Mouse (Mus musculus): ENCODE data around the gene H2-T22. TPM values are rescaled to one million over a fixed set of nuclear protein-coding genes. Genes with fewer than 3 reads are reported as not detected.
"Not testable (repeated sequence)": the region's sequence is repeated elsewhere in the genome, so short reads cannot be mapped to it uniquely, and the experiment has no call there.

Gene H2-T22
- polyA plus RNA-seq, 1 experiment from 2014 or later = 18.8 TPM

GRCm38 (mm10) chr17:36025197-36025596 is 17.4 kb downstream of the H2-T22 start:
- Histone ChIP-seq H3K9ac (no peak overlapping the region), H3K27ac (no peak overlapping the region), H3K4me2 (replicated peaks) (no peak overlapping the region), H3K36me3 (no peaks in the 10 kb centered on the region), H3K4me1 (peaks cover 5% of the 10 kb centered on the region; the same call in 1 of the 2 replicates), H3K4me3 (no peak overlapping the region), H3K9me3 (no peaks in the 10 kb centered on the region), H3K27me3 (no peaks in the 10 kb centered on the region)
- no peak for ATAC-seq (ENCODE audit: low FRiP score, low read depth)
- WGBS = 81% methylated on average over 5 of the region's 5 CpGs

- Histone ChIP-seq H3K9ac (no peak overlapping the region), H3K27me3 (no peaks in the 10 kb centered on the region), H3K36me3 (no peaks in the 10 kb centered on the region), H3K4me2 (replicated peaks) (no peak overlapping the region), H3K4me1 (peaks cover 5% of the 10 kb centered on the region; the same call in 1 of the 2 replicates), H3K4me3 (no peak overlapping the region), H3K27ac (no peak overlapping the region), H3K9me3 (no peaks in the 10 kb centered on the region)
- 63% methylated on average over 9 of the region's 9 CpGs for whole genome bisulfite sequencing
- ATAC-seq (ENCODE audit: low FRiP score, low read depth) = no peak
These were observed 18.6 kb downstream of the H2-T22 start for GRCm38 (mm10) chr17:36023710-36024654.

DNA sequence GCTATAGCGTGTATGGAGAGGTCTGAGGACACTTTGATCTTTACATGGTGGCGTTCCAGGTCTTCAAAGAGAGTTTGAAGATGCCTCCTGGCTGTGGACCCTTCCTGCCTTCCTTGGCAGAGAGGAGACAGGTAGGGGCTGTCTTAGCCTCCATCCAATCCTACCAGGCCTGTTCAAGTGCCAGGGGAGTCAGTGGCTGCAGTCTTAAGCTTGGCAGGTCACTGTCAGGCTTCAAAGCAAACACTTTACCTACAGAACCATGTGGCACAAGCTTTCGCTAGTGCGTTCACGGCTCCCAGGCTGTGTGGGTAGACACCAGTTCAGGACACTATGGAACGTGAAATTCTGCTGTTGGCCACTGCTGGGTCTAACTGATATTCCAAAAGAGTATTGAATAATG is 19.6 kb downstream of the H2-T22 start:
- WGBS = 89% methylated on average over 6 of the region's 6 CpGs
- Histone ChIP-seq H3K9me3 (no peaks in the 10 kb centered on the region), H3K27ac (no peak overlapping the region)

GRCm38 (mm10) chr17:36022098-36022497 is 20.4 kb downstream of the H2-T22 start:
- ATAC-seq (ENCODE audit: low FRiP score, low read depth) = no peak
- peaks cover 5% of the 10 kb centered on the region; the same call in 1 of the 2 replicates for H3K4me1 ChIP-seq
- no peaks in the 10 kb centered on the region for H3K27me3 ChIP-seq
- H3K9me3 ChIP-seq = no peaks in the 10 kb centered on the region
- H3K36me3 ChIP-seq = no peaks in the 10 kb centered on the region
- H3K4me2 ChIP-seq (replicated peaks) = no peak overlapping the region
- no peak overlapping the region for H3K4me3 ChIP-seq
- WGBS = 90% methylated on average over 9 of the region's 9 CpGs
- H3K27ac ChIP-seq = no peak overlapping the region
- no peak overlapping the region for H3K9ac ChIP-seq

More for the DNA sequence above, 19.6 kb downstream of the H2-T22 start:
- Histone ChIP-seq H3K9ac (no peak overlapping the region), H3K4me1 (peaks cover 5% of the 10 kb centered on the region; the same call in 1 of the 2 replicates), H3K36me3 (no peaks in the 10 kb centered on the region), H3K4me3 (no peak overlapping the region), H3K4me2 (replicated peaks) (no peak overlapping the region), H3K27me3 (no peaks in the 10 kb centered on the region)
- ATAC-seq (ENCODE audit: low FRiP score, low read depth) = no peak

DNA sequence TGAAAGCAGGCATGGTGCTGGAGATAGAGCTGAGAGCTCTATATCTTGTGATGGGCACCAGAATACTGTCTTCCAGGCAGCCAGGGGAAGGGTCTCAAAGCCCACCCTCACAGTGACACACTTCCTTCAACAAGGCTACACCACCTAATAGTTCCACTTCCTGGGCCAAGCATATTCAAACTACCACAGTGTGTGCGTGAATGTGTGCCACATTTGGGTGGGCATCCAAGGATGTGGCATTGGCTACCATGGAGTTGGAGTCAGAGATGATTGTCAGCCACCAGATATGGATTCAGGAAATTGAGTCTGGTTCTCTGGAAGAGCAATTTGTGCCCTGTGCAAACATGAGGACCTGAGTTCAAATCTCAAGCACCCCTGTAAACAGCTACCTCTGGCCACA is 21.2 kb downstream of the H2-T22 start:
- no peak overlapping the region for H3K9ac ChIP-seq
- H3K9me3 ChIP-seq = no peaks in the 10 kb centered on the region
- peaks cover 5% of the 10 kb centered on the region; the same call in 1 of the 2 replicates for H3K4me1 ChIP-seq
- no peaks in the 10 kb centered on the region for H3K27me3 ChIP-seq
- no peak overlapping the region for H3K4me3 ChIP-seq
- H3K36me3 ChIP-seq = no peaks in the 10 kb centered on the region
- peak overlapping the region; percentile 36; the same call in 1 of the 2 replicates for H3K4me2 ChIP-seq (replicated peaks)
- 94% methylated on average over 1 of the region's 1 CpGs for WGBS
- H3K27ac ChIP-seq = no peak overlapping the region
- ATAC-seq (ENCODE audit: low FRiP score, low read depth) = no peak

DNA sequence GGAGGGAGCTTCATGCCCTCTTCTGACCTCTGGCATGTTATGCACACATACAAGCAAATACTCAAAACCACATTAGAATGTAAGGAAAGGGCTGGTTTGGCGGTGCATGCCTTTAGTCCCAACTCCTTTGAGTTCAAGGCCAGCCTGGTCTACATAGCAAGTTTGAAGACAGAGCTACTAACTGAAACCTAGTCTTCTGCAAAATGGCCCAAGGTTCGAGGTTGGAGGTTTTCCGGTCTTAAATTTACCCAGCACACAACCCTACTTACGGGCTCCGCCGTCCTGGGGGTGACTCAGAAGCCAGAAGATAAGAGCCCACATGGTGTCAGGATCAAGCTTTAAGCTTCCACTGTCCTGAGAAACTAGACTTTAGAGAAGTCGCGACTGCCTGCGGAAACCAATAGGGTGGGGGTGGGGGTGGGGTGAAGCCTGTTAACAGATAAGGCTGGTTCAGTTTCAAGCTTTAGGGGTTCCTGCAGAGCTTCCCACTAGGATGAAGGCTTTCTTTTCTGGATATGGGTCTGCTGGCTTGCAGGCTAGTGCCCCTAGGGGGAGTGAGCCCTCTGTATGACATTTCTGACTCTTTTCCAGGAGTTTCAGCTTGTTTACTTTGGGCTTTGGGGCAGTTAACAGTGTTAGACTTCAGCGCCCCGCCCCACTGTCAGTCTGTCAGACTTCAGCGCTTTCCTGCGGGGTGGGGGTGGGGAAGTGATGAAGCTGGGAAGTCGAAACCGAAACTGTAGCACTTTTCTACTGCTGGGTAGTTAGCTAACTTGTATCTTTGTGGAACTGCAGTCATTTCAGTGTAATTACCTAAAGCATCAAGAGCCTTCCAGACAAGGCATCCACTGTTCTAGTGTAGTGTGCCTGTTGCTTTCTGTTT is 22.1 kb downstream of the H2-T22 start, which contains the start of gene H2-T24:
H2-T24 (minus strand) TSS at position 370 of the 883 bp plus-strand sequence.
- ATAC-seq (ENCODE audit: low FRiP score, low read depth) = peak; percentile 40; the same call in 1 of the 2 replicates
- Histone ChIP-seq H3K9ac (no peak within 1 kb of the TSS), H3K4me2 (replicated peaks) (peak within 1 kb of the TSS; percentile 36; the same call in 1 of the 2 replicates), H3K4me3 (no peak within 1 kb of the TSS), H3K9me3 (no peaks in the 10 kb centered on the region), H3K27ac (no peak within 1 kb of the TSS; the same call in 1 of the 2 replicates), H3K27me3 (no peaks in the 10 kb centered on the region), H3K4me1 (peaks cover 5% of the 10 kb centered on the region; the same call in 1 of the 2 replicates), H3K36me3 (0 out of 2 replicates have a peak, but pooled peaks cover 5% of the 10 kb centered on the region)
- WGBS = 42% methylated on average over 15 of the region's 15 CpGs

GRCm38 (mm10) chr17:36019519-36019918 is 23.0 kb downstream of the H2-T22 start:
- Histone ChIP-seq H3K4me1 (peaks cover 5% of the 10 kb centered on the region; the same call in 1 of the 2 replicates), H3K4me2 (replicated peaks) (no peak overlapping the region), H3K9ac (no peak overlapping the region), H3K27ac (no peak overlapping the region), H3K36me3 (peaks cover 14% of the 10 kb centered on the region), H3K4me3 (no peak overlapping the region), H3K27me3 (no peaks in the 10 kb centered on the region), H3K9me3 (no peaks in the 10 kb centered on the region)
- 74% methylated on average over 3 of the region's 3 CpGs for WGBS
- ATAC-seq (ENCODE audit: low FRiP score, low read depth) = no peak

DNA sequence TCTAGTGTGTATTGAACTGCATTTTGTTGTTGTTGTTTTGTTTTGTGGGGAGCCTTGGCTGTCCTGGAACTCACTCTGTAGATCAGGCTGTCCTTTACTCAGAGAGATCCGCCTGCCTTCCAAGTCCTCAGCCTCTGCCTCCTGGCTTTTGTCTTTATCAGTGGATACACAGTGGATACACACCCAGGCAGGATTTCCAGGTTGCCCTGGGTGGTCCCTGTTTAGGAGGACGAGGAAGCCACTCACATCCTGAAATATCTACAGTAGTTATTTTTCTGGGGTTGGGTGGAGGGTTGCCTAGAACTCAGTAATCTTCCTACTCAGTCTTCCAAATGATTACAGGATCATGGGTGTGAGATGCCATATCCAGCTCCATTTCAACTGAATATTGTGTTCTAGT is 23.6 kb downstream of the H2-T22 start:
- 75% methylated on average over 2 of the region's 2 CpGs for WGBS
- Histone ChIP-seq H3K4me1 (peaks cover 5% of the 10 kb centered on the region; the same call in 1 of the 2 replicates), H3K27me3 (no peaks in the 10 kb centered on the region), H3K9me3 (no peaks in the 10 kb centered on the region), H3K36me3 (peaks cover 19% of the 10 kb centered on the region), H3K9ac (no peak overlapping the region), H3K4me2 (replicated peaks) (no peak overlapping the region), H3K27ac (no peak overlapping the region), H3K4me3 (no peak overlapping the region)
- no peak for ATAC-seq (ENCODE audit: low FRiP score, low read depth)

GRCm38 (mm10) chr17:36017046-36017445 is 25.5 kb downstream of the H2-T22 start:
- no peaks in the 10 kb centered on the region for H3K27me3 ChIP-seq
- peaks cover 19% of the 10 kb centered on the region for H3K36me3 ChIP-seq
- H3K27ac ChIP-seq = no peak overlapping the region
- no peak overlapping the region for H3K9ac ChIP-seq
- no peak for ATAC-seq (ENCODE audit: low FRiP score, low read depth)
- peaks cover 5% of the 10 kb centered on the region; the same call in 1 of the 2 replicates for H3K4me1 ChIP-seq
- H3K9me3 ChIP-seq = no peaks in the 10 kb centered on the region
- no peak overlapping the region for H3K4me2 ChIP-seq (replicated peaks)
- H3K4me3 ChIP-seq = no peak overlapping the region
- WGBS = 86% methylated on average over 5 of the region's 5 CpGs

- Histone ChIP-seq H3K27me3 (no peaks in the 10 kb centered on the region), H3K4me3 (no peak overlapping the region), H3K4me2 (replicated peaks) (no peak overlapping the region), H3K27ac (no peak overlapping the region), H3K9me3 (no peaks in the 10 kb centered on the region), H3K4me1 (no peaks in the 10 kb centered on the region), H3K9ac (no peak overlapping the region), H3K36me3 (peaks cover 19% of the 10 kb centered on the region)
- no peak for ATAC-seq (ENCODE audit: low FRiP score, low read depth)
- 96% methylated on average over 5 of the region's 5 CpGs for WGBS
These were observed 27.6 kb downstream of the H2-T22 start for GRCm38 (mm10) chr17:36014977-36015376.

- not testable (repeated sequence) for H3K4me2 ChIP-seq (replicated peaks); H3K9me3 ChIP-seq; H3K27me3 ChIP-seq; H3K4me3 ChIP-seq; H3K27ac ChIP-seq; ATAC-seq (ENCODE audit: low FRiP score, low read depth); H3K4me1 ChIP-seq; H3K9ac ChIP-seq
- H3K36me3 ChIP-seq = peaks cover 11% of the 10 kb centered on the region
- WGBS = 95% methylated on average over 7 of the region's 7 CpGs
These were observed 38.1 kb downstream of the H2-T22 start for GRCm38 (mm10) chr17:36004409-36004808.
